Mouse (Mus musculus) midbrain, embryonic 14.5 days (tissue): ENCODE results near the gene Rara. TPM values are rescaled to one million over a fixed set of nuclear protein-coding genes. Genes with fewer than 3 reads are reported as not detected.

ENCODE experiments used
- ATAC-seq: fragments of 200-750 bp; cut with Nextera tagmentation; 2 replicates; pipeline ENCODE4 v1.8.0; 2017; ENCODE audit warnings: moderate number of reproducible peaks, moderate library complexity; ENCODE audit not compliant: low FRiP score, low TSS enrichment
- DNase-seq: peaks from one replicate; pipeline ENCODE4 v3.0.0-alpha.2; 2015
- H3K27ac ChIP-seq: fragments of 300-500 bp; sonication (generic); replicated peaks from 2 replicates; pipeline ENCODE4 v1.5.1; 2014; ENCODE audit warnings: mild to moderate bottlenecking, low read depth, low read length, moderate library complexity
- H3K27me3 ChIP-seq: fragments of 300-500 bp; sonication (generic); 2 replicates; pipeline ENCODE4 v1.6.1; 2014; ENCODE audit warnings: low read length, control low read depth, mixed read lengths; ENCODE audit not compliant: control insufficient read depth, insufficient read depth
- H3K36me3 ChIP-seq: fragments of 300-500 bp; sonication (generic); 2 replicates; pipeline ENCODE4 v1.6.1; 2014; ENCODE audit warnings: low read length, control low read depth; ENCODE audit not compliant: control insufficient read depth, insufficient read depth
- H3K4me1 ChIP-seq: fragments of 300-500 bp; sonication (generic); 2 replicates; pipeline ENCODE4 v1.6.1; 2014; ENCODE audit warnings: mild to moderate bottlenecking, antibody characterized with exemption, low read length, control low read depth; ENCODE audit not compliant: control insufficient read depth, insufficient read depth
- H3K4me2 ChIP-seq: fragments of 300-500 bp; sonication (generic); 2 replicates; pipeline ENCODE4 v1.6.1; 2014; ENCODE audit warnings: mild to moderate bottlenecking, low read length, moderate library complexity
- H3K4me3 ChIP-seq: fragments of 300-500 bp; sonication (generic); replicated peaks from 2 replicates; pipeline ENCODE4 v1.5.1; 2014; ENCODE audit warnings: low read depth, low read length
- H3K9ac ChIP-seq: fragments of 300-500 bp; sonication (generic); replicated peaks from 2 replicates; pipeline ENCODE4 v1.6.1; 2014; ENCODE audit warnings: mild to moderate bottlenecking, low read length, moderate library complexity
- H3K9me3 ChIP-seq: fragments of 300-500 bp; sonication (generic); 2 replicates; pipeline ENCODE4 v1.6.1; 2016; ENCODE audit warnings: low read length, control low read depth, mixed read lengths; ENCODE audit not compliant: control insufficient read depth
- WGBS: fragments of 180-500 bp; shearing (Covaris S2); extraction: QIAGEN DNeasy Blood & Tissue Kit; methylation state at CpG from one replicate; pipeline ENCODE4 v1.1.7; 2014; 5-methylcytosine and 5-hydroxymethylcytosine counted together
- polyA plus RNA-seq: library from polyadenylated mRNA; unstranded; fragments of >200 nt; fragmentation: Nextera tagmentation; extraction: Ambion mirVana; gene quantifications from 2 replicates; pipeline ENCODE4 v1.2.1, GENCODE M21; 2014

The Rara gene
- polyA plus RNA-seq, 1 experiment from 2014 or later, result 11.0 TPM

DNA sequence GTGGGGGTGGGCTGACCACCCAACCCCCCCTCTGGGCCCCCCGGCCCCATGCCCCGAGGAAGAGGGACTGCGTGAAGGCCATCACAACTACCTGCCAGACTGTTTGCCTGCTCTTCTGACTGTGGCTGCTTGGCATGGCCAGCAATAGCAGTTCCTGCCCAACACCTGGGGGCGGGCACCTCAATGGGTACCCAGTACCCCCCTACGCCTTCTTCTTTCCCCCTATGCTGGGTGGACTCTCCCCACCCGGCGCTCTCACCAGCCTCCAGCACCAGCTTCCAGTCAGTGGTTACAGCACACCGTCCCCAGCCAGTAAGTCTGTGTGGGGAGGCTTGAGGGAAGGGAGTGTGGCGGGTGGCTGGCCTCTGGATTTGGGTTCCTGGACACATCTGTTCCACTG, 22.9 kb downstream of the Rara start:
- Histone ChIP-seq H3K36me3 (no peaks in the 10 kb centered on the region), H3K4me1 (peaks cover 24% of the 10 kb centered on the region), H3K4me3 (no peak overlapping the region), H3K9ac (no peak overlapping the region), H3K27ac (no peak overlapping the region), H3K9me3 (no peaks in the 10 kb centered on the region), H3K27me3 (no peaks in the 10 kb centered on the region), H3K4me2 (no peak overlapping the region)
- WGBS, result 88% methylated on average over 9 of the region's 9 CpGs
- DNase-seq (no peak), ATAC-seq (no peak)

- no peaks in the 10 kb centered on the region for H3K36me3 ChIP-seq
- H3K27me3 ChIP-seq, result no peaks in the 10 kb centered on the region
- ATAC-seq (peak; percentile 62; the same call in 1 of the 2 replicates), DNase-seq (peak; percentile 68)
- 61% methylated on average over 16 of the region's 16 CpGs for WGBS
- no peak overlapping the region for H3K4me3 ChIP-seq
- peaks cover 28% of the 10 kb centered on the region for H3K4me1 ChIP-seq
- no peak overlapping the region for H3K9ac ChIP-seq
- peak overlapping the region; percentile 49; the same call in 1 of the 2 replicates for H3K27ac ChIP-seq
- H3K9me3 ChIP-seq, result no peaks in the 10 kb centered on the region
- no peak overlapping the region for H3K4me2 ChIP-seq
These were observed 23.6 kb downstream of the Rara start for GRCm38 (mm10) chr11:98951026-98951906.

- Histone ChIP-seq H3K36me3 (no peaks in the 10 kb centered on the region), H3K4me1 (peaks cover 28% of the 10 kb centered on the region), H3K9ac (no peak overlapping the region), H3K4me2 (no peak overlapping the region), H3K4me3 (no peak overlapping the region), H3K27me3 (no peaks in the 10 kb centered on the region), H3K27ac (no peak overlapping the region), H3K9me3 (no peaks in the 10 kb centered on the region)
- no peak for DNase-seq
- 93% methylated on average over 1 of the region's 1 CpGs for WGBS
- ATAC-seq, result no peak
These were observed 24.5 kb downstream of the Rara start for GRCm38 (mm10) chr11:98952111-98952510.

GRCm38 (mm10) chr11:98952736-98953135, 25.1 kb downstream of the Rara start:
- ATAC-seq, result no peak
- Histone ChIP-seq H3K4me2 (no peak overlapping the region), H3K27ac (no peak overlapping the region), H3K9me3 (no peaks in the 10 kb centered on the region), H3K9ac (no peak overlapping the region), H3K27me3 (no peaks in the 10 kb centered on the region), H3K4me3 (no peak overlapping the region), H3K4me1 (peaks cover 28% of the 10 kb centered on the region), H3K36me3 (no peaks in the 10 kb centered on the region)
- 67% methylated on average over 2 of the region's 2 CpGs for WGBS
- DNase-seq, result no peak

DNA sequence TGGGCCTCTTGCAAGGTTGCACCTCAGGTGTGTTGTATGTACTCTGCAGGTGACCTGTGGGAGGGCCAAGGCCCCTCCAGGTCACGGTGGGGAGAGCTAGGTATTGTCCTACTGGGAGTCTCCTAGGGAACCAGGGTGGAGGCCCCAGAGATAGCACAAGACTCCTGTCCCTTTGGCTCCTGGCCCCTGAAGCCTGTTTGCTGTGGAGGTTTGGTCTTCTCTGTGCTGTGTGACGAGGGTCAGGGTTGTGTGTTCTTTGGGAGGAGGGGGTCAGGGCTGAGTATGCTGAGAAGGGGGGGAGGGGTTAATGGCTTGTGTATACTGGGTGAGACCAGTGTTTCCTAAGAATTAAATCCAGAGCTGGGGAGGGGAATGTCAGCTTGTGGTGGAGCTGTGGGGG, 25.7 kb downstream of the Rara start:
- no peaks in the 10 kb centered on the region for H3K27me3 ChIP-seq
- H3K36me3 ChIP-seq, result no peaks in the 10 kb centered on the region
- no peak overlapping the region for H3K4me3 ChIP-seq
- H3K27ac ChIP-seq, result no peak overlapping the region
- ATAC-seq (no peak), DNase-seq (no peak)
- WGBS, result 14% methylated on average over 2 of the region's 2 CpGs
- H3K9me3 ChIP-seq, result no peaks in the 10 kb centered on the region
- no peak overlapping the region for H3K4me2 ChIP-seq
- peaks cover 28% of the 10 kb centered on the region for H3K4me1 ChIP-seq
- H3K9ac ChIP-seq, result no peak overlapping the region

DNA sequence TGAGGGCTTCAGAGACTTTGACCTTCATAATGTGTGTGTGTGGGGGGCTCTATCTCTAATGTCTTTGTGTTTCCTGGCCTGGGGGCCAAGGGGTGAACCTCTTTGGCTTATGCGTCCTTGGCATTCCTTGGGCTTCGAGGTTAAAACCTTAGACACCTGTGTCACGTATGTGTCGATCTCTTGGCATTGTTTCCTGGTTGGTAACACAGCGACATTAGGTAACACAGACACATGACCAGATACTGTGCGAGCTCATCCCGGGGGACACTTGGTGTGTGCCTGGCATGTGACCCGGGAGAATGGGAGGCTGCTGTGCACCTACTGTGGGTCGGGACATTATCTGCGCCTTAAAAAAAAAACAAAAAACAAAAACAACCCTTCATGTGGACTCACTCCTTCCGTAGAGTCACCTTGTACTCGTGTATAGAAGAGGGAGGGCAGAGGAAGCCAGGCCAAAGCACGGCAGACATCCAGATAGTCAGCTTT, 26.3 kb downstream of the Rara start:
- no peak for ATAC-seq
- Histone ChIP-seq H3K9ac (no peak overlapping the region), H3K9me3 (no peaks in the 10 kb centered on the region), H3K36me3 (no peaks in the 10 kb centered on the region), H3K27me3 (no peaks in the 10 kb centered on the region), H3K27ac (peak overlapping the region; percentile 50; the same call in 1 of the 2 replicates), H3K4me2 (no peak overlapping the region), H3K4me3 (no peak overlapping the region), H3K4me1 (peaks cover 28% of the 10 kb centered on the region)
- no peak for DNase-seq
- 35% methylated on average over 13 of the region's 13 CpGs for WGBS

DNA sequence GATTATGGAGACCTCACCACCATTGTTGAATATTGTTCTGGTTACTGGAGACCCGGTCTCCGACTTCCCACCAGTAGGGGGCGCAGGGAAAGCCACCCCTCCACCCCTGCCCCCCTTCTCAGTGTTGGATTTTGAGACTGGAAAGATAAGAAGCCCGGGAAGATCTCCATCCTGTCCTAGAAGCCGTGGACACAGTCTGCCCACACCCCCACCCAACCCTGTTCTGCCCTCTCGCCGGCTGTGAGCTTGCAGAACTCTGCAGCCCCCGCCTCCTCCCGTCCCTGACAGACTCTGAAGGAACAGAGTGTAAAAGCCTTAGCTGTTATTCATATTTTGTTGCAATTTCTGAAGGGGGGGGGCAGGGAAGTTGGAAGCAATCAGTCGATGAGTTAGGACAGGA, 26.8 kb downstream of the Rara start:
- Histone ChIP-seq H3K27ac (peak overlapping the region; percentile 50; the same call in 1 of the 2 replicates), H3K4me2 (no peak overlapping the region)

GRCm38 (mm10) chr11:98954801-98955706, 27.4 kb downstream of the Rara start:
- no peaks in the 10 kb centered on the region for H3K36me3 ChIP-seq
- no peaks in the 10 kb centered on the region for H3K9me3 ChIP-seq
- peaks cover 38% of the 10 kb centered on the region for H3K4me1 ChIP-seq
- DNase-seq, result peak; percentile 56
- no peaks in the 10 kb centered on the region for H3K27me3 ChIP-seq
- no peak overlapping the region for H3K4me3 ChIP-seq
- no peak; the same call in 1 of the 2 replicates for ATAC-seq
- no peak overlapping the region; the same call in 1 of the 2 replicates for H3K9ac ChIP-seq
- peak overlapping the region; percentile 53 for H3K27ac ChIP-seq
- WGBS, result 18% methylated on average over 17 of the region's 17 CpGs
- no peak overlapping the region for H3K4me2 ChIP-seq

More for the DNA sequence above, 26.8 kb downstream of the Rara start:
- H3K9ac ChIP-seq, result no peak overlapping the region
- peak; percentile 34; the same call in 1 of the 2 replicates for ATAC-seq
- WGBS, result 5% methylated on average over 10 of the region's 10 CpGs
- H3K9me3 ChIP-seq, result no peaks in the 10 kb centered on the region
- peak; percentile 84 for DNase-seq
- no peak overlapping the region for H3K4me3 ChIP-seq
- H3K27me3 ChIP-seq, result no peaks in the 10 kb centered on the region
- H3K4me1 ChIP-seq, result peaks cover 32% of the 10 kb centered on the region
- no peaks in the 10 kb centered on the region for H3K36me3 ChIP-seq
